Mouse (Mus musculus) limb, embryonic 14.5 days (tissue): Measurements from ENCODE around the gene Arhgef25. TPM values are rescaled to one million over a fixed set of nuclear protein-coding genes. Genes with fewer than 3 reads are reported as not detected.

Source experiments
- ATAC-seq: fragments of 200-750 bp; cut with Nextera tagmentation; 2 replicates; pipeline ENCODE4 v1.8.0; 2017; ENCODE audit warnings: low read depth, moderate number of reproducible peaks, moderate TSS enrichment; ENCODE audit not compliant: low FRiP score
- DNase-seq: peaks from one replicate; pipeline ENCODE4 v3.0.0-alpha.2; 2015; ENCODE audit warnings: low spot score
- H3K27ac ChIP-seq: fragments of 300-500 bp; sonication (generic); replicated peaks from 2 replicates; pipeline ENCODE4 v1.5.1; 2014; ENCODE audit warnings: low read depth, mild to moderate bottlenecking, low read length, moderate library complexity, mixed read lengths
- H3K27me3 ChIP-seq: fragments of 300-500 bp; sonication (generic); 2 replicates; pipeline ENCODE4 v1.6.1; 2014; ENCODE audit warnings: low read length, mixed read lengths; ENCODE audit not compliant: control insufficient read depth, insufficient read depth
- H3K36me3 ChIP-seq: fragments of 300-500 bp; sonication (generic); 2 replicates; pipeline ENCODE4 v1.6.1; 2014; ENCODE audit warnings: mild to moderate bottlenecking, low read length, moderate library complexity, mixed read lengths; ENCODE audit not compliant: control insufficient read depth, insufficient read depth
- H3K4me1 ChIP-seq: fragments of 300-500 bp; sonication (generic); 2 replicates; pipeline ENCODE4 v1.6.1; 2014; ENCODE audit warnings: antibody characterized with exemption, low read length, mixed read lengths; ENCODE audit not compliant: control insufficient read depth, insufficient read depth
- H3K4me2 ChIP-seq: fragments of 300-500 bp; sonication (generic); replicated peaks from 2 replicates; pipeline ENCODE4 v1.6.1; 2014; ENCODE audit warnings: low read depth, mild to moderate bottlenecking, low read length, moderate library complexity; ENCODE audit not compliant: severe bottlenecking
- H3K4me3 ChIP-seq: fragments of 300-500 bp; sonication (generic); replicated peaks from 2 replicates; pipeline ENCODE4 v1.5.1; 2014; ENCODE audit warnings: low read length
- H3K9ac ChIP-seq: fragments of 300-500 bp; sonication (generic); 2 replicates; pipeline ENCODE4 v1.6.1; 2014; ENCODE audit warnings: mild to moderate bottlenecking, low read depth, low read length, moderate library complexity; ENCODE audit not compliant: severe bottlenecking
- H3K9me3 ChIP-seq: fragments of 300-500 bp; sonication (generic); 2 replicates; pipeline ENCODE4 v1.6.1; 2016; ENCODE audit warnings: low read length; ENCODE audit not compliant: control insufficient read depth
- POLR2A ChIP-seq: fragments of 200-500 bp; IDR thresholded peaks from 2 replicates; pipeline ENCODE4 v1.8.0; 2012; ENCODE audit warnings: inconsistent platforms, mild to moderate bottlenecking, moderate library complexity, borderline replicate concordance; ENCODE audit not compliant: insufficient read depth, insufficient read length; ENCODE audit errors: extremely low read depth
- WGBS: fragments of 180-500 bp; shearing (Covaris S2); extraction: QIAGEN DNeasy Blood & Tissue Kit; methylation state at CpG from one replicate; pipeline ENCODE4 v1.1.7; 2014; 5-methylcytosine and 5-hydroxymethylcytosine counted together
- polyA plus RNA-seq, 2 experiments: library from polyadenylated mRNA; depleted of rRNA in 1 of 2; stranded (reverse) in 1 of 2; unstranded in 1 of 2; fragments of >200 nt; fragmentation: Nextera tagmentation in 1 of 2; extraction: Ambion mirVana in 1 of 2; gene quantifications; 2 replicates each; pipeline versions ENCODE4 v1.2.1 to v1.2.3; 2012 to 2014

Arhgef25 gene
- polyA plus RNA-seq, 2 experiments, result 86.8 to 228 TPM

- no peaks in the 10 kb centered on the region for H3K4me1 ChIP-seq
- no peak overlapping the region for H3K4me2 ChIP-seq
- 0 out of 2 replicates have a peak, but pooled peaks cover 3% of the 10 kb centered on the region for H3K27me3 ChIP-seq
- H3K9me3 ChIP-seq, result no peaks in the 10 kb centered on the region
- ATAC-seq (no peak), DNase-seq (no peak)
- WGBS, result 80% methylated on average over 9 of the region's 9 CpGs
- H3K27ac ChIP-seq, result no peak overlapping the region
- no peak for TF ChIP-seq POLR2A
- no peak overlapping the region for H3K9ac ChIP-seq
- H3K36me3 ChIP-seq, result no peaks in the 10 kb centered on the region
- no peak overlapping the region for H3K4me3 ChIP-seq
Observed at GRCm38 (mm10) chr10:127160081-127160480, 29.8 kb downstream of the Arhgef25 start.

- no peaks in the 10 kb centered on the region for H3K4me1 ChIP-seq
- no peak for TF ChIP-seq POLR2A
- DNase-seq (no peak), ATAC-seq (no peak)
- H3K36me3 ChIP-seq, result no peaks in the 10 kb centered on the region
- 0 out of 2 replicates have a peak, but pooled peaks cover 1% of the 10 kb centered on the region for H3K27me3 ChIP-seq
- no peak overlapping the region for H3K9ac ChIP-seq
- no peak overlapping the region for H3K27ac ChIP-seq
- no peaks in the 10 kb centered on the region for H3K9me3 ChIP-seq
- H3K4me2 ChIP-seq, result no peak overlapping the region
- WGBS, result 67% methylated on average over 3 of the region's 3 CpGs
- no peak overlapping the region for H3K4me3 ChIP-seq
Observed at GRCm38 (mm10) chr10:127158471-127158870, 31.4 kb downstream of the Arhgef25 start.

- no peak for TF ChIP-seq POLR2A
- Histone ChIP-seq H3K9ac (no peak overlapping the region), H3K4me1 (no peaks in the 10 kb centered on the region), H3K36me3 (no peaks in the 10 kb centered on the region), H3K9me3 (no peaks in the 10 kb centered on the region), H3K4me3 (no peak overlapping the region), H3K4me2 (no peak overlapping the region), H3K27ac (no peak overlapping the region), H3K27me3 (no peaks in the 10 kb centered on the region)
- DNase-seq (no peak), ATAC-seq (no peak)
- 87% methylated on average over 1 of the region's 1 CpGs for WGBS
Observed at GRCm38 (mm10) chr10:127156511-127156910, 33.4 kb downstream of the Arhgef25 start.

GRCm38 (mm10) chr10:127156089-127156488, 33.8 kb downstream of the Arhgef25 start:
- no peak for ATAC-seq
- no peak overlapping the region for H3K4me3 ChIP-seq
- WGBS, result 87% methylated on average over 1 of the region's 1 CpGs
- H3K9ac ChIP-seq, result no peak overlapping the region
- H3K9me3 ChIP-seq, result no peaks in the 10 kb centered on the region
- no peaks in the 10 kb centered on the region for H3K4me1 ChIP-seq
- no peaks in the 10 kb centered on the region for H3K36me3 ChIP-seq
- H3K27ac ChIP-seq, result no peak overlapping the region
- DNase-seq, result no peak
- H3K27me3 ChIP-seq, result no peaks in the 10 kb centered on the region
- no peak overlapping the region for H3K4me2 ChIP-seq
- TF ChIP-seq POLR2A, result no peak

GRCm38 (mm10) chr10:127154652-127155051, 35.2 kb downstream of the Arhgef25 start:
- Histone ChIP-seq H3K4me2 (no peak overlapping the region), H3K4me1 (no peaks in the 10 kb centered on the region), H3K27me3 (no peaks in the 10 kb centered on the region), H3K27ac (no peak overlapping the region), H3K9me3 (no peaks in the 10 kb centered on the region), H3K36me3 (no peaks in the 10 kb centered on the region), H3K4me3 (no peak overlapping the region), H3K9ac (no peak overlapping the region)
- 88% methylated on average over 5 of the region's 5 CpGs for WGBS
- ATAC-seq (no peak), DNase-seq (no peak)
- no peak for TF ChIP-seq POLR2A

GRCm38 (mm10) chr10:127154241-127154640, 35.6 kb downstream of the Arhgef25 start:
- Histone ChIP-seq H3K27ac (no peak overlapping the region), H3K36me3 (no peaks in the 10 kb centered on the region), H3K4me2 (no peak overlapping the region), H3K4me1 (no peaks in the 10 kb centered on the region), H3K4me3 (no peak overlapping the region), H3K9me3 (no peaks in the 10 kb centered on the region), H3K9ac (no peak overlapping the region), H3K27me3 (no peaks in the 10 kb centered on the region)
- TF ChIP-seq POLR2A, result no peak
- ATAC-seq, result no peak
- WGBS, result 83% methylated on average over 2 of the region's 2 CpGs
- DNase-seq, result no peak
